Mouse (Mus musculus): ENCODE data around the gene Igsf10.

Igsf10 gene

GRCm38 (mm10) chr3:59290551-59290950, 53.6 kb downstream of the Igsf10 start:
- no peak for DNase-seq (ENCODE audit: low spot score)

GRCm38 (mm10) chr3:59278620-59279019, 65.6 kb downstream of the Igsf10 start:
- DNase-seq (ENCODE audit: low spot score), result no peak

- DNase-seq (ENCODE audit: low spot score), result no peak
Measured at GRCm38 (mm10) chr3:59278254-59278533, 66.0 kb downstream of the Igsf10 start.

GRCm38 (mm10) chr3:59277502-59278253, 66.5 kb downstream of the Igsf10 start:
- no peak for DNase-seq (ENCODE audit: low spot score)

- no peak for DNase-seq (ENCODE audit: low spot score)
Measured at GRCm38 (mm10) chr3:59270811-59271210, 73.4 kb downstream of the Igsf10 start.
